Mouse (Mus musculus): ENCODE measurements around the gene Snx17.

DNA sequence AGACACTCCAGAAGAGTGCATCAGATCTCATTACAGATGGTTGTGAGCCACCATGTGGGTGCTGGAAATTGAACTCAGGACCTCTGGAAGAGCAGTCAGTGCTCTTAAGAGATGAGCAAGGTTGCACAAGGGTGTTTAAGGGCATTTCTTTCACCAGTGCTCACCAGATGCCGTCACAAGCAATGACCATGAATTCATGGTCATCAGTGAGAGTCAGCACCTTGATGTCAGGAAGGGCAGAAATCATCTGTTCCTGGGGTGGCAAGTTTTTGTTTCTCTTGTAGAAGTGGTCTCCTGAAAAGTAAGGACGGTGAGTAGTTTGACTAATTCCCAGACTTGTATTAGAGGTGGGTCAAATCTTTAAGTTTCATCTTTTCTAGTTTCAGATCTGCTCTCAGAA is 10.8 kb downstream of the Snx17 start:
- TF ChIP-seq CTCF (IDR thresholded peaks at IDR 0.05; ENCODE audit: low read depth) (no peak), EP300 (IDR thresholded peaks at IDR 0.05; ENCODE audit: low read depth) (no peak)

Measured in heart, postnatal 0 days (tissue).